Mouse (Mus musculus) liver (tissue): Measurements from ENCODE around the gene Tep1.
"Not testable (repeated sequence)": the region's sequence is repeated elsewhere in the genome, so short reads cannot be mapped to it uniquely, and the experiment has no call there.

ENCODE experiments used
- DNase-seq: peaks from one replicate; pipeline ENCODE4 v3.0.0-alpha.2; 2020; ENCODE audit warnings: mixed read lengths

Tep1 gene

GRCm38 (mm10) chr14:50869889-50870804 lies at the start of gene Tep1:
Gene Tep1 (minus strand): TSS chr14:50870560.
- DNase-seq, result peak; percentile 76

- no peak for DNase-seq
Observed at GRCm38 (mm10) chr14:50911356-50911755, 41.0 kb upstream of the Tep1 start.

- DNase-seq, result no peak
Observed at GRCm38 (mm10) chr14:50908126-50908525, 37.8 kb upstream of the Tep1 start.

- not testable (repeated sequence) for DNase-seq
Observed at GRCm38 (mm10) chr14:50905327-50905726, 35.0 kb upstream of the Tep1 start.

- no peak for DNase-seq
Observed at GRCm38 (mm10) chr14:50904828-50905129, 34.4 kb upstream of the Tep1 start.

GRCm38 (mm10) chr14:50903973-50904827 lies 33.8 kb upstream of the Tep1 start:
- peak; percentile 62 for DNase-seq

- DNase-seq, result not testable (repeated sequence)
Observed at GRCm38 (mm10) chr14:50897992-50898391, 27.6 kb upstream of the Tep1 start.

GRCm38 (mm10) chr14:50897374-50897765 lies 27.0 kb upstream of the Tep1 start, which contains the start of gene Klhl33:
Gene Klhl33 (minus strand): TSS chr14:50897507.
- DNase-seq, result no peak

- no peak for DNase-seq
Observed at GRCm38 (mm10) chr14:50896747-50897373, 26.5 kb upstream of the Tep1 start.

GRCm38 (mm10) chr14:50895985-50896746 lies 25.8 kb upstream of the Tep1 start:
- peak; percentile 15 for DNase-seq

GRCm38 (mm10) chr14:50895407-50895806 lies 25.0 kb upstream of the Tep1 start:
- DNase-seq, result no peak

GRCm38 (mm10) chr14:50892541-50893459 lies 22.4 kb upstream of the Tep1 start:
- DNase-seq, result no peak

- DNase-seq, result no peak
Observed at GRCm38 (mm10) chr14:50892091-50892490, 21.7 kb upstream of the Tep1 start.

GRCm38 (mm10) chr14:50891621-50892020 lies 21.3 kb upstream of the Tep1 start:
- no peak for DNase-seq

- DNase-seq, result no peak
Observed at GRCm38 (mm10) chr14:50876236-50876950, 6.0 kb upstream of the Tep1 start.

GRCm38 (mm10) chr14:50875591-50876230 lies 5.4 kb upstream of the Tep1 start:
- DNase-seq, result no peak

- DNase-seq, result no peak
Observed at GRCm38 (mm10) chr14:50875175-50875574, 4.8 kb upstream of the Tep1 start.

- no peak for DNase-seq
Observed at GRCm38 (mm10) chr14:50871284-50871683, 924 bp upstream of the Tep1 start.

GRCm38 (mm10) chr14:50870805-50871143 lies 414 bp upstream of the Tep1 start:
- DNase-seq, result no peak

- DNase-seq, result no peak
Observed at GRCm38 (mm10) chr14:50868656-50869055, 1.7 kb downstream of the Tep1 start.
